Mouse (Mus musculus) liver, embryonic 14.5 days (tissue): ENCODE measurements at regions not wholly inside any gene's neighbourhood (a gene's known extent, or its start where the extent isn't known, plus 50 kb on each side); places are given as distances from the start of the nearest gene placed in this dataset.
"Not testable (repeated sequence)": the region's sequence is repeated elsewhere in the genome, so short reads cannot be mapped to it uniquely, and the experiment has no call there.

Experiments
- ATAC-seq: fragments of 200-750 bp; cut with Nextera tagmentation; 2 replicates; pipeline ENCODE4 v1.8.0; 2017; ENCODE audit warnings: moderate number of reproducible peaks, mild to moderate bottlenecking, moderate library complexity; ENCODE audit not compliant: insufficient read depth
- DNase-seq, 3 experiments: peaks; one replicate each; pipeline ENCODE4 v3.0.0-alpha.2; 2012 to 2013; ENCODE audit warnings: low read depth in 3 of 3, low spot score in 3 of 3
- H3K27ac ChIP-seq: fragments of 300-500 bp; sonication (generic); 2 replicates; pipeline ENCODE4 v1.5.1; 2014; ENCODE audit warnings: moderate library complexity, mild to moderate bottlenecking, control low read depth, inconsistent platforms
- H3K27me3 ChIP-seq: fragments of 300-500 bp; sonication (generic); 2 replicates; pipeline ENCODE4 v1.6.1; 2014; ENCODE audit warnings: mild to moderate bottlenecking, low read length, moderate library complexity; ENCODE audit not compliant: control insufficient read depth, insufficient read depth
- H3K36me3 ChIP-seq: fragments of 300-500 bp; sonication (generic); replicated peaks from 2 replicates; pipeline ENCODE4 v1.6.1; 2014; ENCODE audit warnings: low read depth; ENCODE audit not compliant: control insufficient read depth, insufficient read depth
- H3K4me1 ChIP-seq, 2 experiments: fragments of 200-500 bp in 1 of 2; fragments of 300-500 bp in 1 of 2; sonication (generic) in 1 of 2; replicated peaks; 2 replicates each; pipeline ENCODE4 v1.6.1; 2012 to 2014; ENCODE audit warnings: antibody characterized with exemption in 1 of 2, inconsistent platforms in 1 of 2, low read length in 1 of 2; ENCODE audit not compliant: control insufficient read depth in 2 of 2, insufficient read depth in 2 of 2
- H3K4me2 ChIP-seq: fragments of 300-500 bp; sonication (generic); 2 replicates; pipeline ENCODE4 v1.6.1; 2014; ENCODE audit warnings: low read depth, mild to moderate bottlenecking, control low read depth, moderate library complexity
- H3K4me3 ChIP-seq, 2 experiments: fragments of 200-500 bp in 1 of 2; fragments of 300-500 bp in 1 of 2; sonication (generic) in 1 of 2; 2 replicates each; pipeline ENCODE4 v1.5.1; 2012 to 2014; ENCODE audit warnings: low read depth in 2 of 2, low read length in 2 of 2, mild to moderate bottlenecking in 2 of 2, control low read depth in 1 of 2, inconsistent platforms in 1 of 2, moderate library complexity in 1 of 2; ENCODE audit not compliant: insufficient read depth in 1 of 2
- H3K9ac ChIP-seq: fragments of 300-500 bp; sonication (generic); replicated peaks from 2 replicates; pipeline ENCODE4 v1.6.1; 2014; ENCODE audit warnings: mild to moderate bottlenecking, control low read depth, moderate library complexity
- H3K9me3 ChIP-seq: fragments of 300-500 bp; sonication (generic); 2 replicates; pipeline ENCODE4 v1.6.1; 2016; ENCODE audit warnings: low read length, mixed read lengths; ENCODE audit not compliant: control insufficient read depth
- CTCF ChIP-seq: IDR thresholded peaks from 2 replicates; pipeline ENCODE4 v1.5.1; 2016; ENCODE audit warnings: antibody characterized with exemption, low read depth, control low read depth
- EP300 ChIP-seq: IDR thresholded peaks from 2 replicates; pipeline ENCODE4 v1.6.1; 2016; ENCODE audit warnings: antibody characterized with exemption, low read depth
- WGBS: fragments of 180-500 bp; shearing (Covaris S2); extraction: QIAGEN DNeasy Blood & Tissue Kit; methylation state at CpG from one replicate; pipeline ENCODE4 v1.1.7; 2014; ENCODE audit not compliant: insufficient replicate concordance; 5-methylcytosine and 5-hydroxymethylcytosine counted together

DNA sequence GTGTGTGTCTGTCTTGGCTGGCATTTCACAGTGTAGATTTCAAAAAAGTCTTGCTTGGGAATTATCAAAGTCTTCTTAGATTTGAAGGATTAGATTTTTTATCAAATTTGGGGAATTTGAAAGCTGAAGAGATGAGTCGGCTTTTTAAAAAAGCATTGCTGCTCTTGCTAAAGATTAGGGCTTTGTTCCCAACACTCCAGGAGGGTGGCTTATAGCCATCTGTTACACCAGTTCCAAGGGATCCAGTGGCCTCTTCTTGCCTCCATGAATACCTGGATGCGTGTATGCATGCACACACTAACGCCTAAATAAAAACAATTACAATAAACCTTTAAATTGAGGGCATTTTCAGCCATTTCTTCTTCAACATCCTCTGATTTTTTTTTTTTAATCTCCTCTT is 144.5 kb upstream of the Mon1b start:
- TF ChIP-seq EP300 (no peak), CTCF (no peak)
- Histone ChIP-seq H3K27ac (no peak overlapping the region), H3K4me1 (no peaks in the 10 kb centered on the region), H3K36me3 (no peaks in the 10 kb centered on the region), H3K9me3 (no peaks in the 10 kb centered on the region), H3K27me3 (no peaks in the 10 kb centered on the region), H3K4me3 (no peak overlapping the region), H3K4me2 (no peak overlapping the region), H3K9ac (no peak overlapping the region)
- no peak for ATAC-seq
- DNase-seq = no peak
- WGBS = 65% methylated on average over 3 of the region's 3 CpGs

GRCm38 (mm10) chr8:113496896-113497295 is 138.5 kb upstream of the Mon1b start:
- 68% methylated on average over 12 of the region's 12 CpGs for WGBS
- no peaks in the 10 kb centered on the region for H3K36me3 ChIP-seq
- DNase-seq (no peak), ATAC-seq (no peak)
- no peaks in the 10 kb centered on the region for H3K4me1 ChIP-seq
- no peak overlapping the region for H3K4me3 ChIP-seq
- H3K27ac ChIP-seq = no peak overlapping the region
- H3K27me3 ChIP-seq = no peaks in the 10 kb centered on the region
- H3K9ac ChIP-seq = no peak overlapping the region
- H3K4me2 ChIP-seq = no peak overlapping the region
- H3K9me3 ChIP-seq = no peaks in the 10 kb centered on the region
- TF ChIP-seq CTCF = no peak
- TF ChIP-seq EP300 = no peak

DNA sequence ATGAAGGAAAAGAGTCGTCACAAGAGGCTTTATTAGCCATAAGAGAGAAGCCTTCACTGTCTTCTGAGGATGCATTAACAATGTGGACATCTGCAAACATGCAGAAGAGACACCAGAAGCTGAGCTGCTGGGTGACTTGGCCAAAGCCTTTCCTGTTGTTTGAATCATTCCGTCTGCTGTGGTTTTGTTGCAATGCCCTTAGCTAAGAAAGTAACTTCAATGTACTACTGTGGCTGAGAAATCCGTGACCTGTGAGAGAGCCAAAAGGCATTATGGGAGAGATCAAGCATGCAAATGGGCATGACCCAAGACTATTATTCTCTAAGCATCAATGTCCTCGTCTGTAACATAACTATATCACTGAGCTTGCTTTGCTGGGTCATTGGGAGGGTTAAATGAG is 132.7 kb upstream of the Mon1b start:
- ATAC-seq (no peak), DNase-seq (no peak)
- Histone ChIP-seq H3K4me1 (no peaks in the 10 kb centered on the region), H3K4me2 (no peak overlapping the region), H3K9me3 (no peaks in the 10 kb centered on the region), H3K27ac (no peak overlapping the region), H3K4me3 (no peak overlapping the region), H3K36me3 (no peaks in the 10 kb centered on the region), H3K9ac (no peak overlapping the region), H3K27me3 (no peaks in the 10 kb centered on the region)
- 46% methylated on average over 4 of the region's 4 CpGs for WGBS
- TF ChIP-seq EP300 (no peak), CTCF (no peak)

- Histone ChIP-seq H3K36me3 (no peaks in the 10 kb centered on the region), H3K4me3 (no peak overlapping the region), H3K27ac (no peak overlapping the region), H3K4me1 (no peaks in the 10 kb centered on the region), H3K27me3 (no peaks in the 10 kb centered on the region), H3K9me3 (no peaks in the 10 kb centered on the region), H3K9ac (no peak overlapping the region), H3K4me2 (no peak overlapping the region)
- WGBS = 68% methylated on average over 4 of the region's 4 CpGs
- no peak for ATAC-seq
- no peak for DNase-seq
- TF ChIP-seq CTCF (no peak), EP300 (no peak)
Measured at GRCm38 (mm10) chr8:113512856-113513255, 122.5 kb upstream of the Mon1b start.

DNA sequence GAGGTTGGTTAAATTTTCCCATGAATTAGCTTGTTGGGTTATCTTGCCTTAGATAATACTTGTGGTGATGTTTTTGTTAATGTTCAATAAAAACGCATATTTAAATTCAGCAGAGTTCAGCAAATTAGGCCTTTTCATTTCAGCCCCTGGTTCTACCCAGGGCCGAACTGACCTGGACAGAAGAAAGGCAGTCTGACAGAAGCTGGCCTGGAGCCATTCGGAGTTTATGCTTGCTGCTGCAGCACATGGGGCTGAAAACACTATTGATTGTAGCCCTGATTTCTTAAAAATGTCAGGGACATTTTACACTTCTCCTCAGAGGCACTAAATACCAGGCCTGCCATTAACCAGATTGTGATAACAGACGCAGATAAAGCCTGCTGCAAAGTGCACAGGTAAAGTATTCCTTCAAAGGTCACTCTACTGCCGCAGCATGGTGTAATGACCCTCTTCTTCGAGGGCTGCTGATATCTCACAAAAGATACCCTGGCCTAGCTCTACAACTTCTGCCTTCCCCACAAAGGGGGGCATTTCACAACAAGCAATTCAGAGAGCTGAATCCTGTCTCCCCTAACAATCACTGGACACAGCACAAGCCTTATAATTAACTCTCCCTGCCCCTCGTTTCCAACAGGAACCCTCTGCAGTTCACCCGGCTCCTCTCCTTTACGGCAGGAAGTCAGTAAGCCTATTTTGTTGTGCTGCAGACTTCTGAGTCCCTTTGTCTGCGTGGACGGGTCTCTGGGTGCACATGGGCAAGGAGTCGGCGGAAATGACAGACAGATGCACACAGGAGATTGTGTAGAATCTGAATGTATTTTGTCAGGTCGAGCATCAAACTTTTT is 121.3 kb upstream of the Mon1b start:
- Histone ChIP-seq H3K4me3 (no peak overlapping the region), H3K4me2 (no peak overlapping the region), H3K9me3 (no peaks in the 10 kb centered on the region), H3K27ac (no peak overlapping the region), H3K4me1 (no peaks in the 10 kb centered on the region), H3K27me3 (no peaks in the 10 kb centered on the region), H3K36me3 (no peaks in the 10 kb centered on the region), H3K9ac (no peak overlapping the region)
- DNase-seq = no peak
- WGBS = 39% methylated on average over 14 of the region's 14 CpGs
- ATAC-seq = no peak
- TF ChIP-seq EP300 (no peak), CTCF (no peak)

- not testable (repeated sequence) for H3K9ac ChIP-seq, DNase-seq, H3K4me1 ChIP-seq, H3K27me3 ChIP-seq, H3K4me3 ChIP-seq, ATAC-seq, H3K36me3 ChIP-seq, H3K9me3 ChIP-seq, H3K4me2 ChIP-seq, H3K27ac ChIP-seq
- 62% methylated on average over 4 of the region's 4 CpGs for WGBS
Measured at GRCm38 (mm10) chr8:113514731-113515375, 120.5 kb upstream of the Mon1b start.
